Mouse (Mus musculus): ENCODE data around the gene Kmt5c.
"Not testable (repeated sequence)": the region's sequence is repeated elsewhere in the genome, so short reads cannot be mapped to it uniquely, and the experiment has no call there.

Gene Kmt5c

GRCm38 (mm10) chr7:4789436-4789935 lies 49.6 kb downstream of the Kmt5c start, which contains the start of gene Tmem238:
Gene Tmem238, minus strand, starts transcription at chr7:4789656.
- in situ Hi-C loops (cut with MboI, MseI) = loop anchor here (5.0 kb wide), 2 partner anchors 37 to 97 kb away; partner anchors contain the start of genes Brsk1 and Cox6b2

- in situ Hi-C loops (cut with MboI, MseI) = no loop called here
These were observed 52.6 kb downstream of the Kmt5c start, which contains the start of gene Rpl28 for GRCm38 (mm10) chr7:4792278-4793212. Gene Rpl28, plus strand, starts transcription at chr7:4792874.

GRCm38 (mm10) chr7:4793248-4793647 lies 53.3 kb downstream of the Kmt5c start:
- in situ Hi-C loops (cut with MboI, MseI) = not testable (repeated sequence)

- in situ Hi-C loops (cut with MboI, MseI) = no loop called here
These were observed 53.8 kb downstream of the Kmt5c start for GRCm38 (mm10) chr7:4793674-4794073.

GRCm38 (mm10) chr7:4794631-4795168 lies 54.8 kb downstream of the Kmt5c start:
- in situ Hi-C loops (cut with MboI, MseI) = no loop called here

- in situ Hi-C loops (cut with MboI, MseI) = no loop called here
These were observed 56.0 kb downstream of the Kmt5c start for GRCm38 (mm10) chr7:4795767-4796433.
